Mouse (Mus musculus) midbrain, embryonic 11.5 days (tissue): Measurements from ENCODE around the gene Grin3a. TPM values are rescaled to one million over a fixed set of nuclear protein-coding genes. Genes with fewer than 3 reads are reported as not detected.

Experiments
- ATAC-seq: fragments of 200-750 bp; cut with Nextera tagmentation; 2 replicates; pipeline ENCODE4 v1.8.0; 2017; ENCODE audit warnings: moderate TSS enrichment, moderate library complexity; ENCODE audit not compliant: low FRiP score
- DNase-seq: peaks from one replicate; pipeline ENCODE4 v3.0.0; 2015; ENCODE audit warnings: low spot score; ENCODE audit errors: missing footprints
- H3K27ac ChIP-seq: fragments of 300-500 bp; sonication (generic); 2 replicates; pipeline ENCODE4 v1.5.1; 2014; ENCODE audit warnings: low read depth, low read length
- H3K27me3 ChIP-seq: fragments of 300-500 bp; sonication (generic); 2 replicates; pipeline ENCODE4 v1.6.1; 2014; ENCODE audit warnings: mild to moderate bottlenecking, low read length, moderate library complexity, mixed read lengths; ENCODE audit not compliant: control insufficient read depth, insufficient read depth
- H3K36me3 ChIP-seq: fragments of 300-500 bp; sonication (generic); 2 replicates; pipeline ENCODE4 v1.6.1; 2014; ENCODE audit warnings: mild to moderate bottlenecking, low read length, moderate library complexity, mixed read lengths; ENCODE audit not compliant: control insufficient read depth, insufficient read depth
- H3K4me1 ChIP-seq: fragments of 300-500 bp; sonication (generic); 2 replicates; pipeline ENCODE4 v1.6.1; 2014; ENCODE audit warnings: low read length; ENCODE audit not compliant: control insufficient read depth, insufficient read depth
- H3K4me2 ChIP-seq: fragments of 300-500 bp; sonication (generic); 2 replicates; pipeline ENCODE4 v1.6.1; 2014; ENCODE audit warnings: mild to moderate bottlenecking, moderate library complexity
- H3K4me3 ChIP-seq: fragments of 300-500 bp; sonication (generic); 2 replicates; pipeline ENCODE4 v1.5.1; 2014; ENCODE audit warnings: low read depth, low read length
- H3K9ac ChIP-seq: fragments of 300-500 bp; sonication (generic); 2 replicates; pipeline ENCODE4 v1.6.1; 2014; ENCODE audit warnings: low read length
- H3K9me3 ChIP-seq: fragments of 300-500 bp; sonication (generic); 2 replicates; pipeline ENCODE4 v1.6.1; 2016; ENCODE audit warnings: low read length; ENCODE audit not compliant: control insufficient read depth
- WGBS: fragments of 180-500 bp; shearing (Covaris S2); extraction: QIAGEN DNeasy Blood & Tissue Kit; methylation state at CpG from one replicate; pipeline ENCODE4 v1.1.7; 2014; 5-methylcytosine and 5-hydroxymethylcytosine counted together
- polyA plus RNA-seq: library from polyadenylated mRNA; unstranded; fragments of >200 nt; fragmentation: Nextera tagmentation; extraction: Ambion mirVana; gene quantifications from 2 replicates; pipeline ENCODE4 v1.2.1, GENCODE M21; 2014

Grin3a gene
- polyA plus RNA-seq, 1 experiment from 2014 or later: 1.0 TPM

- Histone ChIP-seq H3K27ac (no peak overlapping the region), H3K27me3 (no peaks in the 10 kb centered on the region), H3K9me3 (no peaks in the 10 kb centered on the region), H3K4me1 (no peaks in the 10 kb centered on the region), H3K36me3 (no peaks in the 10 kb centered on the region), H3K9ac (no peak overlapping the region), H3K4me2 (no peak overlapping the region), H3K4me3 (no peak overlapping the region)
- DNase-seq (no peak), ATAC-seq (no peak)
- WGBS: 52% methylated on average over 12 of the region's 12 CpGs
These were observed 153.9 kb downstream of the Grin3a start for GRCm38 (mm10) chr4:49691405-49692194.

- H3K4me3 ChIP-seq: no peak overlapping the region
- H3K9me3 ChIP-seq: no peaks in the 10 kb centered on the region
- no peak overlapping the region for H3K4me2 ChIP-seq
- H3K36me3 ChIP-seq: no peaks in the 10 kb centered on the region
- H3K4me1 ChIP-seq: no peaks in the 10 kb centered on the region
- H3K9ac ChIP-seq: no peak overlapping the region
- no peak overlapping the region for H3K27ac ChIP-seq
- ATAC-seq (peak; percentile 87), DNase-seq (peak; percentile 93)
- 21% methylated on average over 9 of the region's 9 CpGs for WGBS
- H3K27me3 ChIP-seq: no peaks in the 10 kb centered on the region
These were observed 156.8 kb downstream of the Grin3a start for GRCm38 (mm10) chr4:49688594-49689288.

- no peak within 1 kb of the TSS for H3K9ac ChIP-seq
- no peaks in the 10 kb centered on the region for H3K27me3 ChIP-seq
- H3K9me3 ChIP-seq: no peaks in the 10 kb centered on the region
- H3K4me1 ChIP-seq: no peaks in the 10 kb centered on the region
- no peak within 1 kb of the TSS for H3K27ac ChIP-seq
- 90% methylated on average over 13 of the region's 13 CpGs for WGBS
- no peak for DNase-seq
- no peak within 1 kb of the TSS for H3K4me3 ChIP-seq
- no peak within 1 kb of the TSS for H3K4me2 ChIP-seq
- ATAC-seq: no peak
- no peaks in the 10 kb centered on the region for H3K36me3 ChIP-seq
These were observed 163.7 kb downstream of the Grin3a start, which contains the start of gene Ppp3r2 for GRCm38 (mm10) chr4:49681812-49682211. TSS of gene Ppp3r2 (minus strand) at chr4:49682024.

- DNase-seq: no peak
- no peaks in the 10 kb centered on the region for H3K36me3 ChIP-seq
- 94% methylated on average over 11 of the region's 11 CpGs for WGBS
- no peak for ATAC-seq
- H3K27ac ChIP-seq: no peak overlapping the region
- H3K4me1 ChIP-seq: no peaks in the 10 kb centered on the region
- H3K4me2 ChIP-seq: no peak overlapping the region
- H3K9me3 ChIP-seq: no peaks in the 10 kb centered on the region
- H3K4me3 ChIP-seq: no peak overlapping the region
- no peak overlapping the region for H3K9ac ChIP-seq
- no peaks in the 10 kb centered on the region for H3K27me3 ChIP-seq
These were observed 165.2 kb downstream of the Grin3a start for GRCm38 (mm10) chr4:49680171-49680875.

GRCm38 (mm10) chr4:49676790-49677189 lies 168.8 kb downstream of the Grin3a start:
- H3K9me3 ChIP-seq: no peaks in the 10 kb centered on the region
- no peak overlapping the region for H3K27ac ChIP-seq
- no peaks in the 10 kb centered on the region for H3K4me1 ChIP-seq
- H3K36me3 ChIP-seq: no peaks in the 10 kb centered on the region
- H3K4me3 ChIP-seq: no peak overlapping the region
- no peak overlapping the region for H3K4me2 ChIP-seq
- ATAC-seq (no peak), DNase-seq (no peak)
- H3K9ac ChIP-seq: no peak overlapping the region
- no peaks in the 10 kb centered on the region for H3K27me3 ChIP-seq
- 80% methylated on average over 7 of the region's 7 CpGs for WGBS

- H3K27ac ChIP-seq: no peak overlapping the region
- H3K27me3 ChIP-seq: no peaks in the 10 kb centered on the region
- H3K4me2 ChIP-seq: no peak overlapping the region
- no peak overlapping the region for H3K9ac ChIP-seq
- H3K9me3 ChIP-seq: no peaks in the 10 kb centered on the region
- H3K36me3 ChIP-seq: no peaks in the 10 kb centered on the region
- no peak overlapping the region for H3K4me3 ChIP-seq
- ATAC-seq (no peak), DNase-seq (no peak)
- 91% methylated on average over 6 of the region's 6 CpGs for WGBS
- H3K4me1 ChIP-seq: no peaks in the 10 kb centered on the region
These were observed 169.5 kb downstream of the Grin3a start for GRCm38 (mm10) chr4:49676071-49676470.

- Histone ChIP-seq H3K9me3 (no peaks in the 10 kb centered on the region), H3K27ac (no peak overlapping the region), H3K27me3 (no peaks in the 10 kb centered on the region), H3K9ac (no peak overlapping the region), H3K36me3 (no peaks in the 10 kb centered on the region), H3K4me1 (no peaks in the 10 kb centered on the region), H3K4me3 (no peak overlapping the region), H3K4me2 (no peak overlapping the region)
- 87% methylated on average over 5 of the region's 5 CpGs for WGBS
- DNase-seq (no peak), ATAC-seq (no peak)
These were observed 180.7 kb downstream of the Grin3a start for GRCm38 (mm10) chr4:49664850-49665249.

GRCm38 (mm10) chr4:49662231-49662630 lies 183.3 kb downstream of the Grin3a start:
- Histone ChIP-seq H3K27me3 (no peaks in the 10 kb centered on the region), H3K36me3 (peaks cover 2% of the 10 kb centered on the region; the same call in 1 of the 2 replicates), H3K9me3 (no peaks in the 10 kb centered on the region), H3K4me2 (no peak overlapping the region), H3K4me3 (no peak overlapping the region), H3K27ac (no peak overlapping the region), H3K4me1 (no peaks in the 10 kb centered on the region), H3K9ac (no peak overlapping the region)
- WGBS: 87% methylated on average over 4 of the region's 4 CpGs
- ATAC-seq (no peak), DNase-seq (no peak)

DNA sequence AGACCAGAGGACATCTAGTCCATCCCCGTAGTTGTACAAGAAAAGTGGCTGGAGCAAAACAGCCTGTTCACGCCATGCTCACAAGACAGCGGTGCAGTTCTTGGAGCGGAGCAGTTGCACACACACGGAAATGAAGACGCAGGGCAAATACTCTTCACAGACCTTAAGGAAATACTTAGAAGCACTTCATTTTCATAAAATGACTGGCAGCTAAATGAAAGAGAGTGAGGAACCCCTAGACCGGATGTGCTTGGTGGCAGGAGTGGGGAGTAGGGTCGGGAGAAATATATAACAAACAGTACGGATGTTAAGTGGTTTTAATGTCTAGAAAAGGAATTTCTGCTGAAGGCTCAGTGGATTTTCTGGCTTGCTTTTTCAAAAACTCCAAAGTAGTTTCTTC lies 183.9 kb downstream of the Grin3a start:
- H3K9ac ChIP-seq: no peak overlapping the region
- H3K9me3 ChIP-seq: no peaks in the 10 kb centered on the region
- no peaks in the 10 kb centered on the region for H3K4me1 ChIP-seq
- no peak for ATAC-seq
- H3K36me3 ChIP-seq: peaks cover 3% of the 10 kb centered on the region; the same call in 1 of the 2 replicates
- H3K4me2 ChIP-seq: no peak overlapping the region
- no peak overlapping the region for H3K4me3 ChIP-seq
- DNase-seq: no peak
- 94% methylated on average over 9 of the region's 9 CpGs for WGBS
- no peaks in the 10 kb centered on the region for H3K27me3 ChIP-seq
- H3K27ac ChIP-seq: no peak overlapping the region
